Mouse (Mus musculus): Measurements from ENCODE around the gene Rab38.

GRCm38 (mm10) chr7:88406466-88406865 lies 23.6 kb upstream of the Rab38 start:
- TF ChIP-seq CTCF (IDR thresholded peaks at IDR 0.05; ENCODE audit: borderline replicate concordance, control insufficient read depth, extremely low read depth, insufficient read depth, low read length, poor library complexity), result no peak
- no peak for TF ChIP-seq POLR2A (IDR thresholded peaks at IDR 0.05; ENCODE audit: control insufficient read depth, extremely low read depth, insufficient read depth, low read length, poor library complexity)
